Mouse (Mus musculus) testis, adult 2 months (tissue): ENCODE measurements around the gene Tnfaip8l2.

Experiments used
- CTCF ChIP-seq: fragments of 200-500 bp; IDR thresholded peaks from 2 replicates; pipeline ENCODE4 v1.5.1; 2012; ENCODE audit warnings: low read depth, mild to moderate bottlenecking, inconsistent platforms, low read length, moderate library complexity; ENCODE audit not compliant: control insufficient read depth, insufficient read depth, insufficient replicate concordance
- POLR2A ChIP-seq: fragments of 200-500 bp; IDR thresholded peaks from 2 replicates; pipeline ENCODE4 v1.6.1; 2012; ENCODE audit warnings: low read depth, mild to moderate bottlenecking, inconsistent platforms, low read length, moderate library complexity; ENCODE audit not compliant: control insufficient read depth

DNA sequence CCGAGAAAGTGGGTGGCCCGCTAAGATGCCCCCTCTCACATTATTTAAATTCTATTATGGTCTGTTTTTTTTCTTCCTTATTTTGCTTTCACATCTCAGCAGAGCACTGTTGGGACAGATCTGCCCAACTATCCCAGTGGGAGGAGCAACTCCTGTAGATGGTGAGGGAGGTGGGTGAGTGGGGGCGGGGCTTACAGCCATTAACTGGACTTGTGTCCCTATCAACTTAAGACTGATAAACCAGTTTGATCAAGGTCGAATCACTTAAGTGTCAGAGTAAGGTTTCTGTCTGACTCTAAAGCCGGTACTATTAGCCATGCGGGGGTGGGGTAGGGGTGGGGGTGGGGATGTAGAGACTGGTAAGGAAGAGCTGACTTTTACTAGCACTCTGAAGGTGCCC is 7.1 kb downstream of the Tnfaip8l2 start:
- TF ChIP-seq POLR2A (no peak), CTCF (no peak)
